Mouse (Mus musculus) hematopoietic stem cell, adult 5-6 weeks (primary cell): ENCODE data around the gene App. TPM values are rescaled to one million over a fixed set of nuclear protein-coding genes. Genes with fewer than 3 reads are reported as not detected.

Experiments used
- ATAC-seq, 2 experiments: fragments of 125-278 bp in 1 of 2; replicated peaks in 1 of 2; 2 replicates each; pipeline ENCODE4 v1.8.0; 2016 to 2017; ENCODE audit warnings: inconsistent platforms in 2 of 2, mild to moderate bottlenecking in 2 of 2, moderate number of reproducible peaks in 2 of 2, low read depth in 1 of 2, moderate TSS enrichment in 1 of 2; ENCODE audit not compliant: low FRiP score in 2 of 2, poor library complexity in 2 of 2, severe bottlenecking in 2 of 2, insufficient read depth in 1 of 2, low TSS enrichment in 1 of 2
- total RNA-seq: library from RNA; stranded (forward); fragments of 172-1452, 232-1000 nt; gene quantifications from 2 replicates; pipeline ENCODE4 v1.2.3, GENCODE M21; 2017

App gene
- total RNA-seq, 1 experiment from 2014 or later: 53.7 TPM

DNA sequence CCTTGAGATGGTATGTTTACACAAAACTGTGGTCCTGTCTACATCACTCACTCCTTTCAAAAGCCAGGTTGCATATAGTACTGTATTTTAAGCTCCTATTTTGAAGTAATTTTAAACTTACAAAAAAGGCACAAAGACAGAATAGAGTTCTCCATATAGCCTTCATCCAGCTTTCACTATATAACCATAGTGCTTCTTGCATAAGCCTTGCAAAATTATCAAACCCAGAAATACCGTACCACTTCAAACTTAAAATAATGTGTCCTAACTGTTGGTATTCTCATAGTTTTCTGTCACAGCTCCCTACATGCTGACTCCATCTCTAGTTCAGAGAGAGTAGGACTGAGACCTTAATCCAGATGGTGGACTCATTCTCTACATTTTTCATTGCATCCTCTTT is 245.7 kb downstream of the App start:
- ATAC-seq: no peak

DNA sequence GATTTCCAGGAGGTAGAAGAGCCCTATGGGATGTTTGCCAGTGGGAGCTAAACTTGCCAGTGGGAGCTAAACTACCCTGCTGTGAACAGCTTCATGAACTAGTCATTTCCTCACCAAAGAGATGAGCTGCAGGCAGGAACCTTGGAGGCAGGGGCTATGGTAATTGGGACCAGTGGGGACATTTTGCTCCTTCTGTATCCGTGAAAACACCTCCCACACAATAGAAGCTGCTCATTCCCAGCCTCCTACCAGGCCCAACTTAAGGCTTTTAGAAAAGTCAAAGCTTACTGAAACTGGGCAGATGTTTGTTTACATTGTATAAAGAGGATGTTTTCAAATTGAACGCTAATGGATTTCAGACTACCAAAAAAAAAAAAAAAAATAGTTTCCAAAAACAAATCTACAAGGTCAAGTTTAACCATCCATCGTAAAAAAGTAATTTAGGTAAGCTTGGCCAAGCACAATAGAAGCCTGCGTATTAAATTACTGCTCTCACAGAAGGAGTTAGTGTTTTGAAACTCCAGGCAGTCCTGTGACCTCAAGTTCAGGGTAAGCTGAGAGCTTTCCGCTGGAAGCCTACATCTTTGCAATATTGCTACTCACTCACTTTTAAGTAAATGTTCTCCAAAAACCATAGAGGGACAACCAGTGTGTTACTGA is 253.8 kb downstream of the App start:
- ATAC-seq: no peak

DNA sequence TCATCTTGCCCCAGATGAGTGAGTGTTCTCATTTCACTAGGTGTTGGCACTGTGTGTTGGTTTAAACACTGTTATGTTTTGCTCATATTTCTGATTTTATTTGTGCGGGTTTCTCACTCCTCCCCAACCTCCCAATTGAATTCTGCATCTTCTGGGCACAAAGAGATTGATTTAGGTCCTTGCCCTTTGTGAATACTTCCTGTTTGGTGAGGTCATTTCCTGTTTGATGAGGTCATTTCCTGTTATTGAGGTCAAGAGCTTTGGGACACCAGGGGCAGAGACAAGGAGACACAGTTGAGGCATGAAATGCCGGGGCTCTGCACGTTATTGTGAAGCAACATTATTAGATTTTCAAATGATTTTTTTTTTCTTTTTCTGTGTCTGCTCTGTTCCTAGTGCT is 254.5 kb downstream of the App start:
- no peak for ATAC-seq

DNA sequence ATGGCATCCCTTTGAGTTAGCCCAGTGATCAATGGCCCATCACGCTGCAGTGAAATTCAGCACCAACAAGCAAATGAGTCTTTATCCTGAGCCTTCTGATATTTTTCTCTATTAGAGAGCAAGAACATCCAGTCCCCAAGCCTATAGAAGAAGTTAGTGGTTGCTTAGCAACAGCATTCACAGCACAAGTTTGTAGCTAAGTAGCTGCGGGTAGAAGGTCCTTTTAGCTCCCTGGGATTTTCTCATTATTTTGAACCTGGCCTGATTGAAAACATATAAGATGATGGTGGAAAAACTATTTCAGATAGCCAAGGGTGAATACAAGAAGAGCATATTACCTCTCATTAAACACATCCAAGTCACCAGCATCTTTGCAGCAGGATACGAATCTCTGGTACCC is 256.8 kb downstream of the App start:
- ATAC-seq: no peak

DNA sequence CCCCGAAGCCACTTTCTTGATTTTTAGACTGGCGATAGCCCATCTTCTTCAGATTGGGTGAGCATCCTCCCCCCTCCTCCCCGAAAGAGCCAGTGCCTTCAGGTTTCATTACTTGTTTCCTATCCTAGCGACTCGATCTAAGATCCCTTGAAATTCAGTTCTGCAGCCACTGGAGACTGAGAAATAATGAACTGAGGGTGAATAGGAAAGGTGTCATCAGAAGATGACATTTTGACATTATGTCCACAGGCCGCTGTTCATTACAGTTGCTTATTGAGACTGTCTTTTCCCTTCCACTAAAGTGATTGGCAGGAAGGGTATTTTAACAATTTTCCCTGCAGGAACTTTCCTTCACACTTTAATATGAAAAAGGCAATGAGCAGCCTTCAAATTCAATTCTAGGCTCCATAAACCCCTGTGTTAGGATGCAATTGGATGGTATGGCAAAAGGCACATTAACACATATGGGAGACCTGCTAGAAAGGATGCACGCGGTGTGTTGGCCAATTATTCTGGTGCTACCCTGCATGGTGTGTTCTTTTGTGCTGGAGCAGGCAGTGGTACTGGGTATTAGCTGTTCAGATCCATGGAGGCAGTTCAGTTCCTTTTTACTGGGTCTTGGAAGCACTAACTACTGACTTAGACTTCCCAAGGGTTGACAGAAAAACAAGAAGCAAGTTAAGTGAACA is 261.9 kb downstream of the App start:
- no peak for ATAC-seq

DNA sequence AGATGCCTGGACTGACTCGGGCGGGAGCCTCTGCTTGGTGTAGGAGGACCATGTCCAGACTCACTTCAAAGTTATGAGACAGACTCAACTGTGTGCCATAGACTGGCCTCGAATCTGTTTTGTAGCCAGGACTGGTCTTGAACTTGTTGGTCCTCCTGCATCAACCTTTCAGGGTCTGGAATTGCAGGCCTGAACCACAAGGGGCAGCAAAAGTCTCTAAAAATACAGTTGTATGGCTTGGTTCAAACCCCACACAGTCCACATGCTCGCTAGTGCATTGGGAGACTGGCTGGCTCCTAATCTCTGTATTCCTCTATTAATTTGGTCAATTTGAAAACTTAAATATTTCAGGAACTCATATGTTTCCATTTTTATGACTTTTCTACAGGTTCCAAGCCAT is 270.6 kb downstream of the App start:
- no peak for ATAC-seq
